Mouse (Mus musculus) left cerebral cortex, postnatal 14 days (tissue): ENCODE data around the gene Apoe. TPM values are rescaled to one million over a fixed set of nuclear protein-coding genes. Genes with fewer than 3 reads are reported as not detected.

Experiments used
- DNase-seq, 2 experiments: peaks; one replicate each; pipeline ENCODE4 v3.0.0; 2021 to 2022; ENCODE audit warnings: low spot score in 2 of 2, mixed read lengths in 1 of 2
- intact Hi-C: fragments of 180-260 bp; cut with DNase I; formaldehyde crosslinking; loops from one replicate; pipeline ENCODE4 v1.15.1; 2025
- total RNA-seq, 2 experiments: library from RNA; stranded (reverse); gene quantifications; 2 replicates each; pipeline ENCODE4 v1.2.3; 2021

Gene Apoe
- total RNA-seq, 2 experiments from 2014 or later = 1,873 to 2,039 TPM

- DNase-seq = no peak
- intact Hi-C loops = no loop called here
These were observed 19.4 kb upstream of the Apoe start for GRCm38 (mm10) chr7:19718297-19718952.

GRCm38 (mm10) chr7:19717346-19717745 lies 18.4 kb upstream of the Apoe start:
- intact Hi-C loops = no loop called here
- DNase-seq = no peak

GRCm38 (mm10) chr7:19716822-19717221 lies 17.8 kb upstream of the Apoe start:
- intact Hi-C loops = no loop called here
- DNase-seq = no peak

GRCm38 (mm10) chr7:19716055-19716682 lies 17.2 kb upstream of the Apoe start:
- no peak for DNase-seq
- intact Hi-C loops = no loop called here

GRCm38 (mm10) chr7:19715239-19716054 lies 16.5 kb upstream of the Apoe start, which contains the start of gene Tomm40:
TSS of gene Tomm40 (minus strand) at chr7:19715438.
- intact Hi-C loops = no loop called here
- peak; percentile 99 to 100 for DNase-seq

GRCm38 (mm10) chr7:19714836-19715235 lies 15.8 kb upstream of the Apoe start:
- DNase-seq = no peak
- intact Hi-C loops = no loop called here

- intact Hi-C loops = no loop called here
These were observed 14.6 kb upstream of the Apoe start for GRCm38 (mm10) chr7:19713598-19713997.

GRCm38 (mm10) chr7:19713196-19713595 lies 14.2 kb upstream of the Apoe start:
- DNase-seq = no peak
- intact Hi-C loops = no loop called here

More at GRCm38 (mm10) chr7:19713598-19713997, 14.6 kb upstream of the Apoe start:
- no peak for DNase-seq

- intact Hi-C loops = no loop called here
- peak in 1 of 2 experiments; percentile 60 for DNase-seq
These were observed 13.4 kb upstream of the Apoe start for GRCm38 (mm10) chr7:19712414-19712813.

GRCm38 (mm10) chr7:19710650-19711049 lies 11.7 kb upstream of the Apoe start:
- intact Hi-C loops = no loop called here
- no peak for DNase-seq

GRCm38 (mm10) chr7:19705271-19705670 lies 6.3 kb upstream of the Apoe start:
- intact Hi-C loops = no loop called here

GRCm38 (mm10) chr7:19704475-19704874 lies 5.5 kb upstream of the Apoe start:
- intact Hi-C loops = no loop called here
- DNase-seq = no peak

More at GRCm38 (mm10) chr7:19705271-19705670, 6.3 kb upstream of the Apoe start:
- no peak for DNase-seq

GRCm38 (mm10) chr7:19702859-19703555 lies 4.0 kb upstream of the Apoe start:
- intact Hi-C loops = no loop called here
- no peak for DNase-seq

- peak; percentile 71 to 73 for DNase-seq
- intact Hi-C loops = loop anchor here (2.0 kb wide), 1 partner anchor 32 kb away; no protein-coding TSS in a partner anchor
These were observed 2.2 kb upstream of the Apoe start for GRCm38 (mm10) chr7:19701069-19701761.

- intact Hi-C loops = loop anchor here (2.0 kb wide), 1 partner anchor 32 kb away; no protein-coding TSS in a partner anchor
- DNase-seq = no peak
These were observed 1.5 kb upstream of the Apoe start for GRCm38 (mm10) chr7:19700299-19701068.

GRCm38 (mm10) chr7:19699827-19700148 lies 800 bp upstream of the Apoe start:
- intact Hi-C loops = loop anchor here (2.0 to 10.0 kb wide), 2 partner anchors 31 to 295 kb away; partner anchors contain the start of genes Ckm and Klc3
- no peak for DNase-seq

- DNase-seq = no peak
- intact Hi-C loops = loop anchor here (10.0 kb wide), 1 partner anchor 293 kb away; the partner anchor contains the start of genes Ckm and Klc3
These were observed 760 bp downstream of the Apoe start for GRCm38 (mm10) chr7:19697949-19698906.
